Mouse (Mus musculus) forebrain, postnatal 0 days (tissue): Measurements from ENCODE around the gene Tgm2. TPM values are rescaled to one million over a fixed set of nuclear protein-coding genes. Genes with fewer than 3 reads are reported as not detected.

Experiments
- ATAC-seq: fragments of 200-750 bp; cut with Nextera tagmentation; 2 replicates; pipeline ENCODE4 v1.8.0; 2017; ENCODE audit warnings: mild to moderate bottlenecking, moderate library complexity
- DNase-seq: peaks from one replicate; pipeline ENCODE4 v3.0.0-alpha.2; 2015
- H3K27ac ChIP-seq: fragments of 300-500 bp; sonication (generic); 2 replicates; pipeline ENCODE4 v1.5.1; 2014; ENCODE audit warnings: low read depth, mild to moderate bottlenecking, antibody characterized with exemption, low read length, moderate library complexity, mixed read lengths
- H3K27me3 ChIP-seq: fragments of 300-500 bp; sonication (generic); 2 replicates; pipeline ENCODE4 v1.6.1; 2014; ENCODE audit warnings: mild to moderate bottlenecking, low read length, mixed read lengths; ENCODE audit not compliant: insufficient read depth
- H3K36me3 ChIP-seq: fragments of 300-500 bp; sonication (generic); 2 replicates; pipeline ENCODE4 v1.6.1; 2014; ENCODE audit warnings: mild to moderate bottlenecking, moderate library complexity; ENCODE audit not compliant: insufficient read depth
- H3K4me1 ChIP-seq: fragments of 300-500 bp; sonication (generic); 2 replicates; pipeline ENCODE4 v1.6.1; 2014; ENCODE audit warnings: antibody characterized with exemption; ENCODE audit not compliant: insufficient read depth
- H3K4me2 ChIP-seq: fragments of 300-500 bp; sonication (generic); 2 replicates; pipeline ENCODE4 v1.6.1; 2014; ENCODE audit warnings: low read depth, mild to moderate bottlenecking, moderate library complexity
- H3K4me3 ChIP-seq: fragments of 300-500 bp; sonication (generic); 2 replicates; pipeline ENCODE4 v1.5.1; 2014; ENCODE audit warnings: low read depth, low read length, mixed read lengths
- H3K9ac ChIP-seq: fragments of 300-500 bp; sonication (generic); 2 replicates; pipeline ENCODE4 v1.6.1; 2014; ENCODE audit warnings: mild to moderate bottlenecking
- H3K9me3 ChIP-seq: fragments of 300-500 bp; sonication (generic); 2 replicates; pipeline ENCODE4 v1.6.1; 2016; ENCODE audit warnings: low read length
- CTCF ChIP-seq: sonication (generic); IDR thresholded peaks from 2 replicates; pipeline ENCODE4 v1.5.1; 2016; ENCODE audit warnings: antibody characterized with exemption, control low read depth, low read depth
- WGBS: fragments of 180-500 bp; shearing (Covaris S2); extraction: QIAGEN DNeasy Blood & Tissue Kit; methylation state at CpG from one replicate; pipeline ENCODE4 v1.1.7; 2014; 5-methylcytosine and 5-hydroxymethylcytosine counted together
- polyA plus RNA-seq: library from polyadenylated mRNA; unstranded; fragments of >200 nt; fragmentation: Nextera tagmentation; extraction: Ambion mirVana; gene quantifications from 2 replicates; pipeline ENCODE4 v1.2.1, GENCODE M21; 2015
- total RNA-seq: library from RNA; depleted of rRNA; stranded (reverse); fragments of >200 nt; gene quantifications from 2 replicates; pipeline ENCODE4 v1.2.3, GENCODE M21; 2014

The Tgm2 gene
- total and polyA plus RNA-seq, 2 experiments from 2014 or later = 6.1 to 13.0 TPM

DNA sequence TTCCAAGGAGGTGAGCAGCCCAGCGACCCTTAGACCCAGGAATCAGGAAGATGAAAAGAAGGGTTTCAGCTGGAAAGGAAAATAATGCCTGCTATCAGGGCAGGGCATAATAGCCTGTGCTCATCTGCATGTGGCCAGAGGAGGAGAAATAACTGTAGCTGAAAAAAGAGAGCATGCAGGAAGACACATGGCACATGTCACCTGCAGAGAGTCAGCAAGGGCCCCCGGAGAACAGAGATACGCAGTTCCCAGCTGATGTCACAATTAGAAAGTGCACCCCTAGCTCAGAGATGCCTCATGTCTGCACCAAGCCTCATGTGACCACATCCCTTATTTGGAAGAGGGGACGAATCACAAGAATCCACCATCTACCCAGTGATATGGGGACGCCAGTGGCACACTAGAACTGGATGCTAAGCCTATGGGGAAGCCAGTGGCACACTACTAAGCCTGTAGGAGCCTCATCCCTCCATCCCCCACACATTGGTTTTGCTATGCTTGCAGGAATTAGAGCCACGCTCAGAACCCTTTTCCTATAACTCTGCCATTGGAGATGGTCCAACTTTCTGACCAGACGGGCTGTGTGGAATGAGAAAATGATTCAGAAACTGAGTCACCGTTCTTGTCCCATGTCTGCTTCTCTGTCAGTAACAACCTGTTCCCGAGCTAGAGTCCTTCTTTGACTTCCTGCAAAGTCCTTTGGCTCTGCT is 21.4 kb upstream of the Tgm2 start:
- no peak for TF ChIP-seq CTCF
- H3K4me3 ChIP-seq = no peak overlapping the region
- H3K27me3 ChIP-seq = no peaks in the 10 kb centered on the region
- H3K9ac ChIP-seq = no peak overlapping the region
- no peaks in the 10 kb centered on the region for H3K4me1 ChIP-seq
- WGBS = 68% methylated on average over 9 of the region's 9 CpGs
- H3K27ac ChIP-seq = no peak overlapping the region
- H3K9me3 ChIP-seq = no peaks in the 10 kb centered on the region
- DNase-seq (no peak), ATAC-seq (no peak)
- H3K4me2 ChIP-seq = no peak overlapping the region
- H3K36me3 ChIP-seq = no peaks in the 10 kb centered on the region

GRCm38 (mm10) chr2:158166628-158167027 is 20.4 kb upstream of the Tgm2 start:
- DNase-seq (no peak), ATAC-seq (no peak)
- no peaks in the 10 kb centered on the region for H3K9me3 ChIP-seq
- no peak overlapping the region for H3K4me3 ChIP-seq
- TF ChIP-seq CTCF = no peak
- H3K36me3 ChIP-seq = no peaks in the 10 kb centered on the region
- no peaks in the 10 kb centered on the region for H3K27me3 ChIP-seq
- no peak overlapping the region for H3K27ac ChIP-seq
- H3K4me1 ChIP-seq = no peaks in the 10 kb centered on the region
- WGBS = 86% methylated on average over 7 of the region's 7 CpGs
- no peak overlapping the region for H3K9ac ChIP-seq
- H3K4me2 ChIP-seq = no peak overlapping the region

DNA sequence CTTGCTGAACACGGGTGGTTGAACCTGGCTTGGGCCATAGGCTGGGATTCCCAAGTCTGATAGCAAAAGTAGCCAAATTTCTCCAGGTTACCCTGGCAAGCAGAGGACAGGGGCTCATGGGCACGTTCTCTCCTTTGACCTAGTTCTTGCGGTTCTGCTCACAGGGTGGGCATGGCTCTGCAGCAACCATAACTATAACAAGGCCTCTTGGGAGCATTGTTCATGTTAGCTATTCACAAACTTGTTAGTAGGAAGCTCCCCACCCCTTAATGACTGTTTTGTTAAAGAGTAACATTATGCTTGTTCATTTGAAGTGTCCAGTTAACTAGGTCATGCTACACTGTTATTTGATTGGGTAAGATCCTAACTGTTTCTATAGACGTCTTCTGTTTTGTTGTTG is 19.5 kb upstream of the Tgm2 start:
- no peaks in the 10 kb centered on the region for H3K9me3 ChIP-seq
- no peak overlapping the region for H3K27ac ChIP-seq
- TF ChIP-seq CTCF = no peak
- H3K36me3 ChIP-seq = no peaks in the 10 kb centered on the region
- no peak overlapping the region for H3K4me3 ChIP-seq
- ATAC-seq (no peak), DNase-seq (no peak)
- no peak overlapping the region for H3K4me2 ChIP-seq
- WGBS = 72% methylated on average over 4 of the region's 4 CpGs
- H3K9ac ChIP-seq = no peak overlapping the region
- no peaks in the 10 kb centered on the region for H3K4me1 ChIP-seq
- no peaks in the 10 kb centered on the region for H3K27me3 ChIP-seq

DNA sequence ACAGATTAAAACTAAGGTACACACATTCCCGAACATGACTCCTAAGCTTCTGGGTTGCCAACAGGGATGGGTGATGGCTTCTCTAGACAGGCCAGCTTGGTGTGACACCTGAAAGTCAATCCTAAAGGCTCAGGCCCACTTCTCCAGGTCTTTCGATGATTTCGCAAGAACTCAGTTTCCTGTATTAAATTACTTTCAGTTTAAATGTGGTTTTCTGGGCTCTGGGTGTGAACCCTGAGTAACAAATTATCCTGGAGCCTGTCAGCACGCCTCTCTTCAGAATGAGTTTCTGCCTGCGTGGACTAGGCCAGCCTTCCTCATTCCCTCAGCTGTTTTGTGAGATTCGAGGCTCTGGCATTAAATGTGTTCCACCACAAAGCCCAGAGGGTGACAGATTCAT is 16.8 kb upstream of the Tgm2 start:
- ATAC-seq (no peak), DNase-seq (no peak)
- no peaks in the 10 kb centered on the region for H3K27me3 ChIP-seq
- no peak overlapping the region for H3K4me3 ChIP-seq
- no peak overlapping the region for H3K4me2 ChIP-seq
- H3K4me1 ChIP-seq = no peaks in the 10 kb centered on the region
- no peak for TF ChIP-seq CTCF
- no peaks in the 10 kb centered on the region for H3K9me3 ChIP-seq
- H3K27ac ChIP-seq = no peak overlapping the region
- no peaks in the 10 kb centered on the region for H3K36me3 ChIP-seq
- H3K9ac ChIP-seq = no peak overlapping the region
- 82% methylated on average over 6 of the region's 6 CpGs for WGBS

DNA sequence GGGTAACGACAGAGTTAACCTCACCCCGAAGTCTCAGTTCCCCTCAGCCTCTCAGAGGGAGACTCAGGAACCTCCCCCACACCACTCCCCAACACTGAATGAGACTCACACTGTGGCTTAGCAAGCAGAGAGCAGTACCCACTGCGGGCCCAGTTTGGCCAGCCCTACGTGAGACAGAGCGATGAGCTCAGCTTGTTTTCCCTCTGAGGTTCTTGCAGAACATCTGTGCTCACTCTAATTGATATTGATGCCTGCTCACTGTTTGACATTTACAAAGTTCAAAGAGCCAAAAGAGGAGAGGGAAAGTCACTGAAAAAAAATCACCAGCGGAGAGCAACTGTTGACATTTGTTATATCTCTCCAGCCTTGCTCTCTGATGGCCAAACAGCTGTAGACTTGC is 15.5 kb upstream of the Tgm2 start:
- WGBS = 84% methylated on average over 6 of the region's 6 CpGs
- Histone ChIP-seq H3K27me3 (no peaks in the 10 kb centered on the region), H3K36me3 (no peaks in the 10 kb centered on the region), H3K4me1 (no peaks in the 10 kb centered on the region), H3K9me3 (no peaks in the 10 kb centered on the region), H3K4me2 (no peak overlapping the region), H3K27ac (no peak overlapping the region), H3K4me3 (no peak overlapping the region), H3K9ac (no peak overlapping the region)
- ATAC-seq (no peak), DNase-seq (no peak)
- no peak for TF ChIP-seq CTCF

- no peak overlapping the region for H3K4me3 ChIP-seq
- ATAC-seq (no peak), DNase-seq (no peak)
- H3K27me3 ChIP-seq = no peaks in the 10 kb centered on the region
- no peaks in the 10 kb centered on the region for H3K9me3 ChIP-seq
- no peak overlapping the region for H3K9ac ChIP-seq
- no peaks in the 10 kb centered on the region for H3K36me3 ChIP-seq
- no peak overlapping the region for H3K4me2 ChIP-seq
- WGBS = 63% methylated on average over 7 of the region's 7 CpGs
- TF ChIP-seq CTCF = no peak
- H3K4me1 ChIP-seq = no peaks in the 10 kb centered on the region
- H3K27ac ChIP-seq = no peak overlapping the region
Observed at GRCm38 (mm10) chr2:158159376-158160235, 13.4 kb upstream of the Tgm2 start.

- no peak overlapping the region for H3K9ac ChIP-seq
- ATAC-seq = no peak
- no peak overlapping the region for H3K27ac ChIP-seq
- no peaks in the 10 kb centered on the region for H3K36me3 ChIP-seq
- no peak overlapping the region for H3K4me3 ChIP-seq
- H3K27me3 ChIP-seq = no peaks in the 10 kb centered on the region
- 52% methylated on average over 8 of the region's 8 CpGs for WGBS
- DNase-seq = no peak
- H3K9me3 ChIP-seq = no peaks in the 10 kb centered on the region
- no peaks in the 10 kb centered on the region for H3K4me1 ChIP-seq
- no peak overlapping the region for H3K4me2 ChIP-seq
- TF ChIP-seq CTCF = no peak
Observed at GRCm38 (mm10) chr2:158157654-158158053, 11.4 kb upstream of the Tgm2 start.
